Mouse (Mus musculus) heart, postnatal 0 days (tissue): ENCODE results near the gene Fads1.

ENCODE experiments used
- CTCF ChIP-seq: IDR thresholded peaks from 2 replicates; pipeline ENCODE4 v1.5.1; 2016; ENCODE audit warnings: antibody characterized with exemption, control low read depth, low read depth
- EP300 ChIP-seq: IDR thresholded peaks from 2 replicates; pipeline ENCODE4 v1.6.1; 2016; ENCODE audit warnings: antibody characterized with exemption, low read depth

DNA sequence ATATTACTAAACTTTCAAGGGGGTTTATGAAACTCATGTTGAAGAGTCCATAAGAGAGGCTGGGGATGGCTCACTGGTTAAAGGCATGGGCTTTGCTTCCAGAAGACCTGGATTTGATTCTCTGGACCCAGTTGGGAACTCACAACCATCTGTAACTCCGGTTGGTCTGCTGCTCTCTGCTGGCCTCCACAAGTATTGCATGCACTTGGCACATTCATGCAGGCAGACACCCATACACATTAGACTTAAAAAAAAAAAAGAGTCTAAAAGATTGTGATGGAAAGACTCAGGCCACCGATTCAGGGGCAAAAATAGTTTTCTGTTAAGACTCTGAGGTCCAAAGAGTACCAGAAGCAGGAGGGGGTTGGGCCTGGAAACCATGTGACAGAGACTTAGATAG is 8.1 kb downstream of the Fads1 start:
- TF ChIP-seq CTCF (peak; percentile 73), EP300 (no peak)
